Mouse (Mus musculus): ENCODE results near the gene Rab3il1.

The Rab3il1 gene

GRCm38 (mm10) chr19:9984111-9985055 is 17.1 kb upstream of the Rab3il1 start:
- no peak for DNase-seq

GRCm38 (mm10) chr19:9985190-9985899 is 16.1 kb upstream of the Rab3il1 start:
- DNase-seq = no peak

- DNase-seq = no peak
These were observed 15.5 kb upstream of the Rab3il1 start for GRCm38 (mm10) chr19:9985900-9986421.

GRCm38 (mm10) chr19:9987192-9987591 is 14.3 kb upstream of the Rab3il1 start:
- DNase-seq = no peak

- no peak for DNase-seq
These were observed 13.9 kb upstream of the Rab3il1 start for GRCm38 (mm10) chr19:9987593-9987992.

- DNase-seq = peak; percentile 32
These were observed 12.1 kb upstream of the Rab3il1 start for GRCm38 (mm10) chr19:9989171-9989883.

GRCm38 (mm10) chr19:9989884-9990256 is 11.6 kb upstream of the Rab3il1 start:
- DNase-seq = no peak

GRCm38 (mm10) chr19:9991304-9991703 is 10.2 kb upstream of the Rab3il1 start:
- peak; percentile 88 for DNase-seq

- no peak for DNase-seq
These were observed 9.2 kb upstream of the Rab3il1 start for GRCm38 (mm10) chr19:9992011-9992958.

GRCm38 (mm10) chr19:9993036-9993656 is 8.3 kb upstream of the Rab3il1 start:
- peak; percentile 97 for DNase-seq

GRCm38 (mm10) chr19:9997204-9998062 is 4.0 kb upstream of the Rab3il1 start:
- DNase-seq = no peak

- no peak for DNase-seq
These were observed 3.4 kb upstream of the Rab3il1 start for GRCm38 (mm10) chr19:9998063-9998416.

- DNase-seq = no peak
These were observed 2.6 kb upstream of the Rab3il1 start for GRCm38 (mm10) chr19:9998736-9999486.

GRCm38 (mm10) chr19:10000330-10000729 is 1.1 kb upstream of the Rab3il1 start:
- DNase-seq = peak; percentile 44

GRCm38 (mm10) chr19:10003696-10004095 is 2.2 kb downstream of the Rab3il1 start:
- no peak for DNase-seq

- DNase-seq = no peak
These were observed 9.9 kb downstream of the Rab3il1 start for GRCm38 (mm10) chr19:10011408-10011807.

GRCm38 (mm10) chr19:10012827-10013278 is 11.4 kb downstream of the Rab3il1 start:
- DNase-seq = peak; percentile 53

GRCm38 (mm10) chr19:10013348-10013747 is 11.9 kb downstream of the Rab3il1 start:
- no peak for DNase-seq

- DNase-seq = no peak
These were observed 12.4 kb downstream of the Rab3il1 start for GRCm38 (mm10) chr19:10013913-10014312.

- no peak for DNase-seq
These were observed 13.4 kb downstream of the Rab3il1 start for GRCm38 (mm10) chr19:10014824-10015223.

Data from lung, postnatal 14 days (tissue).